Mouse (Mus musculus): ENCODE data around the gene Dpf3. TPM values are rescaled to one million over a fixed set of nuclear protein-coding genes. Genes with fewer than 3 reads are reported as not detected.

Gene Dpf3
- polyA plus RNA-seq, 1 experiment from 2014 or later, result not detected

DNA sequence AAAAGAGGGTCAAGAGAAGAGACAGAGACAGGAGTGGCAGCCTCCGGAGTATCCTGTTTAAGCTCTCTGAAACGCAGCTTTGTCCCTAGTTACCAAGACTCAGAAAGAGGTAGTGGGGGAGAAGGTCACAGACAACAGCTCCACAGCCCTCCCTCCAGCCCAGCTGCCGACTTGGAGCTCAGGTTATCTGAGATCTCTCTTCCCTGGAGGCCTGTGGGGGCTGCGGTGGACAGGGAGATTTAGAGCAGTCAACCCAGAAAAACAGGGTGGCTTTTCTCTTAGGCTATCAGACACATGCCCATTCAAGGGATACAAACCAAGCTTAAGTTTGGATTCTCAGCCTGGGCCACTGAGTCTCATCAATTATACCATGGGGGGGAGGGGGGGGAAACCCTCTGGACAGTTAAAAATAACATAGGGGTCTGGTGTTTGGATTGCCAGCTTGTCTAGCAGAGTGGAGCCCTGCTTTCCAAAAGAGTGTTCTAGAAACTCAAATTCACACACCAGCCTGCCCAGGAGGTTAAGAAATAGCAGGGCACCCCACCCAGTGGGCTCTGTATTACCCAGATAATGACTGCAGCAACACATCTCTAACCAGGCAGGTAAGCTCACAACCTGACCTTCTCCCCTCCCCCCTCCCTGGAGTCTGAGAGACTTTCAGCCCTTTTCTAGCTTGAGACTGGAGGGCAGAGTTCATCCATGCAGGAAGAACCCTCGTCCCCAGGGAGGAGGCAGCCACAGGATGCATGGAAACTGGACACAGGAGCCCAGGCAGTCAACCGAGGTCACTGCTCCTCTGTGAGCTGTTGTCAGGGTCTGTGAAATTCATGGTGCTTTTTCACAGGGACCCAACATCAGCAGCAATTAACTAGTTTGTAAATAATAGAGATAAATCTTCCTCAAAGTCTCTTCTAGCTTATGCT is 20.7 kb downstream of the Dpf3 start:
- no peaks in the 10 kb centered on the region for H3K36me3 ChIP-seq (ENCODE audit: inconsistent target)
- no peaks in the 10 kb centered on the region for H3K79me2 ChIP-seq (ENCODE audit: inconsistent target)
- H3K27ac ChIP-seq, result no peak overlapping the region
- WGBS (ENCODE audit: missing documents), result 52% methylated on average over 6 of the region's 6 CpGs
- H3K4me3 ChIP-seq (ENCODE audit: inconsistent target), result no peak overlapping the region

DNA sequence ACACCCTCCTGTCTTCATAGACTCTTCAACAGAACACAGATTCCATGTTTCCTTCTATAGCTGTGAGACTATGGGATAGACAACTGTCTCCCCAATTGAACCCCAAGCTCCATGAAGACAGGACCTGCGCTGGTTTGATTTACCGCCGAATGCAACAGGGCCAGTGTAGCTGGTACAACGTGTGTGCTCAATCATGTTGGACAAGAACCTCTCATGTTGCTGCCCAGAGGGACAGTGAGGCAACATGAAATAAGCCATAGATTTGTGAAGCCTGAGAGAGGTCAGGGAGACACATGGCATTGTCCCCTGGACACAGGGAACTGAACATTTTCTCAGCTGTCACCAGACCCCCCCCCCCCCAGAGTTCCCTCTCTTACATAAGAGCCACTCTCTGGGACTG is 21.5 kb downstream of the Dpf3 start:
- H3K36me3 ChIP-seq (ENCODE audit: inconsistent target), result no peaks in the 10 kb centered on the region
- no peak overlapping the region for H3K4me3 ChIP-seq (ENCODE audit: inconsistent target)
- WGBS (ENCODE audit: missing documents), result 97% methylated on average over 4 of the region's 4 CpGs
- no peak overlapping the region for H3K27ac ChIP-seq
- H3K79me2 ChIP-seq (ENCODE audit: inconsistent target), result no peaks in the 10 kb centered on the region

DNA sequence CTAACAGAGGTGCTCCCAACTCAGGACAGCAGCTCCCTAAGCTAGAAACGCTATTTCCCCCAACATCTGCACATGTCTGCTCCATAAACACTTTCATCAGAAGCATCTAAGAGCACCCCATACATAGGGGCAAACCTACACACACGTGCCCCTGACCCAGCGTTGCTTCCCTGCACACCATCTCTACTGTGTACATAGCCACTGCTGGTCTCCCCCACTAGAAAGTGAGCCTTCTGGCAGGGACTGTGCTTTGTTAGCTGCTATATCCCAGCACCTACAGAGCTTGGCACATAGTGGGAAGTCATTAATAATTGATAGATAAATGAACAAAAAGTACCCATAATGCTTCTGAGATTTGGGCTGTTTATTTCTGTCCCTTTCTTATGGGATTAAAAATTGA is 27.2 kb downstream of the Dpf3 start:
- Histone ChIP-seq H3K36me3 (ENCODE audit: inconsistent target) (no peaks in the 10 kb centered on the region), H3K27ac (no peak overlapping the region), H3K4me3 (ENCODE audit: inconsistent target) (no peak overlapping the region), H3K79me2 (ENCODE audit: inconsistent target) (no peaks in the 10 kb centered on the region)
- 80% methylated on average over 3 of the region's 3 CpGs for WGBS (ENCODE audit: missing documents)

DNA sequence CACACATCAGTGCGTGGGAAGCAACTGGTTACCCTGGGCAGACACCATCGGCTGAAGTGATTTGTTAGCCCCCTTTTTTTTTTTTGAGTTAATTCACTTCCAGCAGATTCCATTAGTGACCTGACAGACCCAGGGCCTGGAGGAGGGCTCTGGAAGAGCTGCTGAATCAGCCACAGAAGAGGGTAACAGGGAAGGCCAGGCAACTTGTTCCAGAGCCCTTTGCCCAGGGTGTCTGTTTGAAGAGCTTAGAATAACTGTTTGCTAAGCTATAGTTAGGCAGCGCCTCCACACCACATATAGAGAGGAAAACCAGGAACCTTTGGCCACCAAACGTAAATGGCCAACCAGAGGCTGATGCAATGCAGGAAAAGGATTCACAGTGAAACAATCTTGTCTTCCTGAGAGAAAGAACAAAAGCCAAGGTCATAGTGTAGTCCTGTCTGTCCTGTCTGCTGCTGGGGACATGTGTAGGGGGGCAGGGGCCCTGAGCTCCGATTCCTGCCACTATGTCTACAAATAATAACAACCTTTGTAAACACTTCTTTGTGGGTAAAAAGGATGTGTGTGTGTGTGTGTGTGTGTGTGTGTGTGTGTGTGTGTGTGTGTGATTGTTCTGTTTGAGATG is 32.7 kb downstream of the Dpf3 start:
- Histone ChIP-seq H3K4me3 (ENCODE audit: inconsistent target) (no peak overlapping the region), H3K27ac (no peak overlapping the region), H3K79me2 (ENCODE audit: inconsistent target) (no peaks in the 10 kb centered on the region), H3K36me3 (ENCODE audit: inconsistent target) (no peaks in the 10 kb centered on the region)
- 43% methylated on average over 5 of the region's 5 CpGs for WGBS (ENCODE audit: missing documents)

DNA sequence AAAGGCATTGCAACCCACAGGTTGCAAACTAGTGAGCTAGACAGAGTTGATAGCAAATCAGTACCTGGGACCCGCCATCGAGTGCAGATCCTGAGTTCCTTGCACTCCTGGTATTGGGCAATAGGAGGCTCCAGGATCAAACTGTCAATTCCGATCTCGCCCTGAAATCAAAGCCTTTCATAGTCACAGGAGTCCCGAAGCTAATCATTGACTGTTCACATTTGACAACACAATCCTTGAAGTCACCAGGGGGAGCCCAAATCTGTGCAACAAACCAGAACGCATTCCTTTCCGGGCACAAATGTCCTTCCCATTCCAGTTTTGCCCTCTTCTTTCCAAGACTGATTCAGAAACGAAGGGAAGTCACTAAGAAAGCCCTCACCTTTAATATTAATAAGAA is 35.7 kb downstream of the Dpf3 start:
- Histone ChIP-seq H3K27ac (no peak overlapping the region), H3K4me3 (ENCODE audit: inconsistent target) (no peak overlapping the region), H3K79me2 (ENCODE audit: inconsistent target) (no peaks in the 10 kb centered on the region), H3K36me3 (ENCODE audit: inconsistent target) (no peaks in the 10 kb centered on the region)
- WGBS (ENCODE audit: missing documents), result 80% methylated on average over 7 of the region's 8 CpGs

DNA sequence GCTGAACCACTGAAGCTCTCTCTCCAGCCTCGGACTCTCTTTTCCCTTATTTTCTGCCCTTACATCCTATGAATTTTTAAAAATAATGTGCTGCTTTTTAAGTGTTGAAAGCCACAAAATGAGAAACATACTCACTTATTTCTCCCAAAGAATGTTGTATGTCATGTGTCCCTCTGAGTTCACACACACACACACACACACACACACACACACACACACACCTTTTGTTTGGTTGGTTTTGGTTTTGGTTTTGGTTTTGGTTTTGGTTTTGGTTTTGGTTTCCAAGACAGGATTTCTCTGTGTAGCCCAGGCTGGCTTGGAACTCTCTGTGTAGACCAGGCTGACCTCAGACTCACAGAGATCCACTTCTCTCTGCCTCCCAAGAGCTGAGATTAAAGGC is 37.0 kb downstream of the Dpf3 start:
- H3K4me3 ChIP-seq (ENCODE audit: inconsistent target), result no peak overlapping the region
- no peaks in the 10 kb centered on the region for H3K36me3 ChIP-seq (ENCODE audit: inconsistent target)
- H3K79me2 ChIP-seq (ENCODE audit: inconsistent target), result no peaks in the 10 kb centered on the region
- no peak overlapping the region for H3K27ac ChIP-seq
- 91% methylated on average over 1 of the region's 1 CpGs for WGBS (ENCODE audit: missing documents)

DNA sequence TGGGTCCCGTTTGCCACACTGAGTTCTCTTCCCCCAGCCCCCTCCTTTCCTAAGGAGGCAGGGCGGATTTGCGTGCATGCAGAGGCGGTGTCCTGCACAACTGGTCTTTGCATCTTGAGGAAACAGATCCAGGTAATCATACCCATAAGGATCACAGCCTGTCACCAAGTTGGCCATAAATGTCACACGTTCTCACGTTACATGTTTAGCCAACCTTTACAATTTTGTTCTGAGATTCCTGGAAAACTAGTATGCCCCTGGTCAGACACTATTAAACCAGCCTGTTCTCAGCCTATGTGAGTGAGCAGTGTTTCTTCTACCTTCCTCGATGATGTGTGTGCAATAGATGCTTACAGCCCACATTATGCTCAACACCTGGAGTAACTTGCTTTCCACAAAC is 38.3 kb downstream of the Dpf3 start:
- 92% methylated on average over 7 of the region's 7 CpGs for WGBS (ENCODE audit: missing documents)
- Histone ChIP-seq H3K79me2 (ENCODE audit: inconsistent target) (no peaks in the 10 kb centered on the region), H3K4me3 (ENCODE audit: inconsistent target) (no peak overlapping the region), H3K27ac (no peak overlapping the region), H3K36me3 (ENCODE audit: inconsistent target) (no peaks in the 10 kb centered on the region)

DNA sequence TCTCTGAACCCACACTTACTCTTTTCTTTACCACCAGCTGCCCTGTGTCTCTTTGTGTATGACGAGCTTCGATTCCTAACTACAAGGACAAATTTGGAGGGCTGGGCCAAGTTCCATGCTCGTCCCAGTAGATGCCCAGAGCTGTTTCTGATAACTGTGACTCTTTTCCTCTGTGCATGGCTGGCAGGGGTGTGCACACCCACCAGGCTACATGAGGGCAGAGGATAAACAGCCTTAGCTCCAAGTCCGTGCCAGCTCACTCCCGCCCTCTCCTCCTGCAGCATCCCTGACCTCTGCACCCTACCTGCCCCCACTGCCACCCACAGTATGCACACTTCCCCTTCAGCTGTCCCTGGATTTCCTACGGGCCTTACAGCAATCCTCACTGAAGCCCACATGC is 41.9 kb downstream of the Dpf3 start:
- 82% methylated on average over 6 of the region's 6 CpGs for WGBS (ENCODE audit: missing documents)
- H3K4me3 ChIP-seq (ENCODE audit: inconsistent target), result no peak overlapping the region
- H3K27ac ChIP-seq, result no peak overlapping the region

DNA sequence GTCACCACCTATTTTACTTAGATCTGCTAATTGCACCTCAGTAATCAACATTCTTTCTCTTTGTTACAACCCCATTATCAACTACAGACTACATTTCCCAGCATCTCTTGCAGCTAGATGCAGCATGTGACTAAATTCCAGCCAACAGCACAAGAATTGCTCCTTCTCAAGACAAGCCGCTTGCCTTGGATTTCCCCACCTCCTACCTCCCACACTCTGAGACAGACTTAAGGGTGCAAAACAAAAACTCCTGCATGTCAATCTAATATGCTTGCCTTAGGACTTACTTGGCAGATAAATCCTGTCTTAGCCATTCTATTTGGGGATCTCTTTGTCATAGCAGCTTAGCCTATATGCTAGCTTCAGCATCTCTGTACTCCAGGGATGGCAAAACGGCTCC is 43.1 kb downstream of the Dpf3 start:
- Histone ChIP-seq H3K36me3 (ENCODE audit: inconsistent target) (no peaks in the 10 kb centered on the region), H3K27ac (no peak overlapping the region), H3K79me2 (ENCODE audit: inconsistent target) (no peaks in the 10 kb centered on the region), H3K4me3 (ENCODE audit: inconsistent target) (no peak overlapping the region)
- 100% methylated on average over 2 of the region's 2 CpGs for WGBS (ENCODE audit: missing documents)

More for the DNA sequence above, 41.9 kb downstream of the Dpf3 start:
- Histone ChIP-seq H3K79me2 (ENCODE audit: inconsistent target) (no peaks in the 10 kb centered on the region), H3K36me3 (ENCODE audit: inconsistent target) (no peaks in the 10 kb centered on the region)

DNA sequence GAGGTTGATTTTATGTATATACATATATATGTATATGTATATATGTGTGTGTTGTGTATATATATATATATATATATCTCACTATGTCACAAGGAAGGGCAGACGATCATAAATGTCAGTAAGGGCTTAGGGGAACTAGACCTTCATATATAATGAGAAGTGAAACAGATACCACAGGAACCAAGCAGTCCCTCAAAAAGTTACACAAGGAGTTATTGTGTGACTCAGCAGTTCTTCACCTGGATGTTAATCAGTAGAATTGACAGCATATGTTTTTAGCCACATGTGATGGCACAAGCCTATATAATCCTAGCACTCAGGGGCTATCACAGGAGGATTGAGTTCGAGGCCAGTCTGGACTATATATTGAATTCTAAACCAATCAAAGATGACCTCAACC is 49.5 kb downstream of the Dpf3 start:
- 28% methylated on average over 2 of the region's 2 CpGs for WGBS (ENCODE audit: missing documents)
- Histone ChIP-seq H3K4me3 (ENCODE audit: inconsistent target) (no peak overlapping the region), H3K79me2 (ENCODE audit: inconsistent target) (no peaks in the 10 kb centered on the region), H3K27ac (no peak overlapping the region), H3K36me3 (ENCODE audit: inconsistent target) (no peaks in the 10 kb centered on the region)

DNA sequence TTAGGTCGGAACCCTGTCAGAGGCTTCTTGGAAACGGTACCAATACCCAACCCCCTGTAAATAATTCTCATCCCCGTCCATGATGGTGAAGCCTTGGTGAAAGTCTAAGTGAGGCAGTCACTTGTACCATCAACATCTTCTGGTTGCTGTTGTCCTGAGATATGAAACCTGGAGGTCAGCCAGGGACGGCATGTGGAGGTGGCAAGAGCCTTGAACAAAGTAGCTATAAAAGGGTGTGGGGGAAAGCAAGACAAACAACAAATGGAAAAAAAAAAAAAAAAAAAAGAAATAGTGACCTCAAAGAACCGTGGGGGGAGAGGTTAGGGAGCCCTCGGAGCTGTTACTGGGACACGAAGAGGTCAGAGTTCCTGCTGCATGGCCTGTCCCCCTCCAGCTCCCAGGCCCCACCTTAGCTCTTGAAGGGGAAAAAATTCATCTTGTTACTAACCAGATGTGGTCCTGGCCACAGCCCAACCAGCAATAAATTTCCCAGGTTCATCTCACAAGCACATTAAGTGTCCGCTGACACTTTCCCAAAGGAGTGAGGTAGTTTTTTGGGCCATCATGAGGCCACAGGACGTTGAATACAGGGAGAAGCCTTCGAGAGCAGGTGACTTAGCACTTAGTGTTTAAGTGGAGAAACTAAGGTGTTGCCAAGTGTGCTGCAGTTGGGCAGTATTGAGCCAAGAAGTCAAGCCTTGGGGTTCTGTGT is 53.4 kb downstream of the Dpf3 start:
- WGBS (ENCODE audit: missing documents), result 77% methylated on average over 10 of the region's 10 CpGs
- Histone ChIP-seq H3K79me2 (ENCODE audit: inconsistent target) (no peaks in the 10 kb centered on the region), H3K36me3 (ENCODE audit: inconsistent target) (no peaks in the 10 kb centered on the region), H3K27ac (no peak overlapping the region), H3K4me3 (ENCODE audit: inconsistent target) (no peak overlapping the region)

DNA sequence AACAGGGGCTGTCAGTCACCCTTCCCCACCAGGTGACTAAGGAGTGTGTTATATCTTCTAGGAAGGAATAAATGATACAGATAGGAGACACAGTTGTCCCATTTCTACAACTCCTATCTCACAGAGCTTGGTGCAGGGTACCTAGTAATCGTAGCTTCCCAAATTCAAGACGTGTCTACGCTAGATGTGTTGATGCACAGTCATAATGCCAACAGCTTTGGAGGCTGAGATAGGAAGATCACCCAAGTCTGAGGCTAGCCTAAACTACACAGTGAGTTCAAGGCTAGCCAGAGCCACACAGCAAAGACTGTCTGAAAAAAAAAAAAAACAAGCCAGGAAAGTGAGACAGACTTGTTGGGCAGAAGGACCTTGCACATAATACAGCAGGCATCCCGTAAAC is 54.1 kb downstream of the Dpf3 start:
- 78% methylated on average over 4 of the region's 4 CpGs for WGBS (ENCODE audit: missing documents)
- no peak overlapping the region for H3K27ac ChIP-seq

DNA sequence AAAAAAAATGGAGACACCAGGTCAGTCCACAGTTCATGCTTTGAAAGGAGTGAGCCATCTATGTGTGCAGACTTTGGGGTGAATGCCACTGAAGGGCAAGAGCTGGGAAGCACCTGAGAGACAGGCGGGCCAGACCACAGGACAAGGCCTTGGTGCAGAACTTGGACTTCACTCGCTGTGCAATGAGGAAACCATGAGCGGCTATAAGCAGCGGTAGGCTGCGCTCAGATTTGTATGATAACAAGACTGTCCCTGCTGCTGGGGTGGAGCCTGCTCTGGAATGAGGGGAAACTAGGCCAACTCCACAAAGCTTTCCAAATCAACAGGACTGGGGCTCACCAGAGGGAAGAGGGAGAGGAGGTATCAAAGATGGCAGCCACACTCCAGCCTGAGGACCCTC is 57.3 kb downstream of the Dpf3 start:
- Histone ChIP-seq H3K27ac (no peak overlapping the region), H3K4me3 (ENCODE audit: inconsistent target) (no peak overlapping the region), H3K79me2 (ENCODE audit: inconsistent target) (no peaks in the 10 kb centered on the region), H3K36me3 (ENCODE audit: inconsistent target) (no peaks in the 10 kb centered on the region)
- whole genome bisulfite sequencing (ENCODE audit: missing documents), result 100% methylated on average over 2 of the region's 5 CpGs

More for the DNA sequence above, 54.1 kb downstream of the Dpf3 start:
- H3K79me2 ChIP-seq (ENCODE audit: inconsistent target), result no peaks in the 10 kb centered on the region
- no peaks in the 10 kb centered on the region for H3K36me3 ChIP-seq (ENCODE audit: inconsistent target)
- H3K4me3 ChIP-seq (ENCODE audit: inconsistent target), result no peak overlapping the region

DNA sequence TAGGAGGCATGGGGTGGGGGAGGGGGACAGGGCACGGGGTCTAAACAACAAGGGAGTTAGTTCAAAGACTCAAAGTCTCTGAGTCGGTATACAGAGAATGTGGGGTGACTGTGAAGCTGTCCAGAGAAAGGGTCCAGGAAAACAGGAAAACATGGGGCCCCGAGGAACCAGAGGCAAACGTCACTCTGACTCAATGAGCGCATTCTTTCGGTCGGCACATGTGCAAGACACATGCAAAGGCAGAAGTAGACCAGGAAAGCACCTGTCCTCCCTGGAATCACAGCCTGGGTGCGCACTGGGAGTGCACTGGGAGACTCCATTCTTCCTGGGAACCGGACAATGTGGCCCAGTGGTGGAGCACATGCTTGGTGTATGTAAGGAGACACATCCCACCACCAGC is 59.5 kb downstream of the Dpf3 start:
- Histone ChIP-seq H3K4me3 (ENCODE audit: inconsistent target) (no peak overlapping the region), H3K36me3 (ENCODE audit: inconsistent target) (no peaks in the 10 kb centered on the region), H3K79me2 (ENCODE audit: inconsistent target) (no peaks in the 10 kb centered on the region), H3K27ac (no peak overlapping the region)
- 57% methylated on average over 9 of the region's 9 CpGs for WGBS (ENCODE audit: missing documents)

DNA sequence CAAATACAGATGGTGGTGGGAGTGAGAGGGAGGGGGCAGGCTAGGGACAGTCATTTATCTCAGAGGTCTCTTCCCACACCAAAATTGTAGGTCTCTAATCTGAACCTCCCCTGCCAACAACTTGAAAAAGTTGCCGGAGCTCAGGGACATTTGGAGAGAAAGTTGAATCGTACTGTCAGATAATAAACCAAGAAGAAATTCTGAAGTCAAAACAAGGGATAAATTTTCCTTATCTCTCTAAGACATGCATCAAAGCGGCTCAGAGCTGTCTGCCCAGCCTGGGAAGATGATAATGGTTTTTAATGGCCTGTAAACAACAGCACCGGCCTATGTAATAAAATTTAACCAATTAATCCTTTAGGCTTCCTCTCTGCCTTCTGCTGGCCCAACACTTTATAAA is 59.9 kb downstream of the Dpf3 start:
- WGBS (ENCODE audit: missing documents), result 75% methylated on average over 4 of the region's 4 CpGs
- Histone ChIP-seq H3K36me3 (ENCODE audit: inconsistent target) (no peaks in the 10 kb centered on the region), H3K27ac (no peak overlapping the region), H3K79me2 (ENCODE audit: inconsistent target) (no peaks in the 10 kb centered on the region), H3K4me3 (ENCODE audit: inconsistent target) (no peak overlapping the region)

Measured in macrophage (primary cell).